Mouse (Mus musculus): ENCODE data around the gene Amz1.

- TF ChIP-seq CTCF (IDR thresholded peaks at IDR 0.05; ENCODE audit: control insufficient read depth, insufficient read depth, insufficient replicate concordance, low read depth, low read length): no peak
- no peak for TF ChIP-seq POLR2A (IDR thresholded peaks at IDR 0.05; ENCODE audit: control insufficient read depth, low read depth, low read length)
Observed at GRCm38 (mm10) chr5:140736166-140736565, 12.2 kb downstream of the Amz1 start.
